Mouse (Mus musculus): ENCODE measurements around the gene Arl14. TPM values are rescaled to one million over a fixed set of nuclear protein-coding genes. Genes with fewer than 3 reads are reported as not detected.
"Not testable (repeated sequence)": the region's sequence is repeated elsewhere in the genome, so short reads cannot be mapped to it uniquely, and the experiment has no call there.

The Arl14 gene
- total RNA-seq, 2 experiments from 2014 or later, result not detected

DNA sequence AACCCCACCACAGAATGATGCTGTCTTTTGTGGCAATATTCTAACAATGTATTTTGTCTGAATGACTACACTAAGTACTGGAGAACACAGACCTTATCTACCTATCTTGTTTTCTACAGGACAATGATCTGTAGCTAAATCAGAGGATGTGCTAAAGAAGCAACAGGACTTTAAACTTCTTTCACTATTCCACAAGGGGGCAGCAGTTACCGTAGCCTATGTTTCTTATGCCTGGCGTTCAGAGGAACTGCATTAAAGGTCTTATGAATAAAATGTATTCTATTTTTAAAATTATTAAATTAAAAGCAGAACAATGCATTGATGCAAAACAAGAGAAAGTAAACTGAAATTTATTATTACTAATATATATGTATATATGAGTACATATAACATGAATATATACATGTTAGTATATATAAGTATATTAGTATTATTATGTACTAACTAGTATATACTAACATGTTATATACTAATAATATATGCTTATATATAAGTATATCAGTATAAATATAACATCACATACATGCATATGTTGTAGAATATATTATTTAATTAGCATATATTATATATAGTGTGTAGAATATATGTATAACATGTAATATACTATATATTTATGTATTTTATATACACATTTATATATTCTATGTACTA is 35.0 kb downstream of the Arl14 start:
- no peak for ATAC-seq (replicated peaks; ENCODE audit: low FRiP score, poor library complexity, severe bottlenecking)

DNA sequence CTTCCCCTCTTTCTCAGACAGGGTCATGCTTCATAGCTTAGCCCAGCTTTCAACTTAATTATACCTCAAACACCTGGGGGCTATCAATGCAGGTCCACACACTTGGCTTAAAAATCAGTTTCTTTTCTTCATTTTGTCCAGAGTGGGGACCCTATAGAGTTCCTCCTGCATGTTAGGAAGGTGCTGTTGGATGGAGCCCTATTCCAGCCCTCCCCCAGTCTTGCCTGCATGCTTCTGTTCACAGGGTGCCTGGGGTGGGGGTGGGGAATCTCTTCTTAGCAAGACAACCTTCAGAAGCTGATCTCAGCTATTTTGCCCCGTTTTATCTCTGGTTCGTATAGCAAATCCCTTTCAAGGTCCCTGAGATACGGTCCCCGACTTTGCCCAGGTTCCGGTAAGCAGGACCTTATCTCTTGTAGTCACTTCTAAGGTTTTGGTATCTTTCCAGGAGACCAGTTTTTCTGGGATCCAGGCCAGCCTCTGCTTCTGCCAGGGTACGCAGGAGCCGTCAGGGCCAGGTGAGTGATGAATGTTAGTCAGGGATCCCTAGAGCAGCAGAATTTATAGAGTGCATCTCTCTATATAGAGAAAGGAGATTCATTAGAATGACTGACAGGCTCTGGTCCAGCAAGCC is 40.9 kb downstream of the Arl14 start:
- no peak for ATAC-seq (replicated peaks; ENCODE audit: low FRiP score, poor library complexity, severe bottlenecking)

DNA sequence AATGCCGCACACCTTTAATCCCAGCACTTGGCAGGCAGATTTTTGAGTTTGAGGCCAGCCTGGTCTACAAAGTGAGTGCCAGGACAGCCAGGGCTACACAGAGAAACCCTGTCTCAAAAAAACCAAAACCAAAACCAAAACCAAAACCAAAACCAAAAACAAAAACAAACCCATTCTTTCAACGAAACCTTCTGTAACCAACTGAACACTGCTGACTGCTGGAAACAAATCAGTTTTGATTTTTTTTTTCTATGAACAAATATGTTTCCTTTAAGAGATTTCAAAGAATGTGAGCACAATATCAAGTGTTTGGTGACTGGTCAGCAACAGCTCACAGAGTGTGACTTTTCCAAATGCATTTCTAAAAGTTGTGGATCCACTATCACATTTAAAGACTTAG is 42.1 kb downstream of the Arl14 start:
- not testable (repeated sequence) for ATAC-seq (replicated peaks; ENCODE audit: low FRiP score, poor library complexity, severe bottlenecking)

DNA sequence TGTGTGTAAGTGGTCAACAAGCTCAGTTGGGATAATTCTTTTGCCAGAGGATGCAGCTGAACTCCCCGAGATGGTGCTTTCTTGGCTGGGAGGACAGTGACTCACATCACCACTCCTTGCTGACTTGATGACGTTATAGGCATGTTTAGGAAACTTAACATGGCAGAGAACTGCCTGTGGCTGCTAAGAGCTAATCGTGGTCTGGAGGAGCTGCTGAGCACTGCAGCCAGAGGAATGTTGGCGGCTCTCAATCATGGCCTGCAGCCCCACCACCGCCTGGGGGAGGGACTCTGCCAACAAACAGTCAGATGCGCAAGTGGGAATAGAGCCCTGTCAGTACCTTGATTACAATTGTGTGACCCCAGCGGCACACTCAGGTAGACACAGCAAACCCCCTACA is 49.6 kb downstream of the Arl14 start:
- ATAC-seq (replicated peaks; ENCODE audit: low FRiP score, poor library complexity, severe bottlenecking), result no peak

Other genes starting within 250 kb of the Arl14 start
- gene Ift80, start 217.8 kb upstream of the Arl14 start, total RNA-seq (2015; ENCODE audit: low replicate concordance), result 155 and 233 TPM in 2 replicates
- gene Ift80, start 217.8 kb upstream of the Arl14 start, total RNA-seq (2017; ENCODE audit: low replicate concordance), result 270 and 271 TPM in 2 replicates
- gene Smc4, start 217.7 kb upstream of the Arl14 start, total RNA-seq (2015; ENCODE audit: low replicate concordance), result 764 and 1,013 TPM in 2 replicates
- 1,945 and 2,175 TPM in 2 replicates for gene Smc4, start 217.7 kb upstream of the Arl14 start, total RNA-seq (2017; ENCODE audit: low replicate concordance)
- gene Trim59, start 177.7 kb upstream of the Arl14 start, total RNA-seq (2015; ENCODE audit: low replicate concordance), result 516 and 641 TPM in 2 replicates
- 350 and 524 TPM in 2 replicates for gene Trim59, start 177.7 kb upstream of the Arl14 start, total RNA-seq (2017; ENCODE audit: low replicate concordance)
- gene Kpna4, start 95.3 kb upstream of the Arl14 start, total RNA-seq (2015; ENCODE audit: low replicate concordance), result 42.5 and 48.2 TPM in 2 replicates
- gene Kpna4, start 95.3 kb upstream of the Arl14 start, total RNA-seq (2017; ENCODE audit: low replicate concordance), result 35.3 and 46.0 TPM in 2 replicates
- 27.2 and 28.5 TPM in 2 replicates for gene Ppm1l, start 94.4 kb downstream of the Arl14 start, total RNA-seq (2015; ENCODE audit: low replicate concordance)
- 29.4 and 32.6 TPM in 2 replicates for gene Ppm1l, start 94.4 kb downstream of the Arl14 start, total RNA-seq (2017; ENCODE audit: low replicate concordance)

All from erythroid progenitor cell, adult 5-6 weeks (primary cell).